Mouse (Mus musculus) midbrain, embryonic 16.5 days (tissue): ENCODE data around the gene Mgme1. TPM values are rescaled to one million over a fixed set of nuclear protein-coding genes. Genes with fewer than 3 reads are reported as not detected.

ENCODE experiments used
- ATAC-seq: fragments of 200-750 bp; cut with Nextera tagmentation; 2 replicates; pipeline ENCODE4 v1.8.0; 2017; ENCODE audit warnings: moderate TSS enrichment
- H3K27ac ChIP-seq: fragments of 300-500 bp; sonication (generic); 2 replicates; pipeline ENCODE4 v1.5.1; 2014; ENCODE audit warnings: mild to moderate bottlenecking, low read length, mixed read lengths
- H3K27me3 ChIP-seq: fragments of 300-500 bp; sonication (generic); 2 replicates; pipeline ENCODE4 v1.6.1; 2014; ENCODE audit warnings: low read depth, low read length, mixed read lengths; ENCODE audit not compliant: control insufficient read depth, insufficient read depth
- H3K36me3 ChIP-seq: fragments of 300-500 bp; sonication (generic); 2 replicates; pipeline ENCODE4 v1.6.1; 2014; ENCODE audit warnings: mild to moderate bottlenecking, low read length, moderate library complexity, mixed read lengths; ENCODE audit not compliant: control insufficient read depth, insufficient read depth
- H3K4me1 ChIP-seq: fragments of 300-500 bp; sonication (generic); 2 replicates; pipeline ENCODE4 v1.6.1; 2014; ENCODE audit warnings: mild to moderate bottlenecking, low read length, mixed read lengths; ENCODE audit not compliant: control insufficient read depth, insufficient read depth
- H3K4me2 ChIP-seq: fragments of 300-500 bp; sonication (generic); 2 replicates; pipeline ENCODE4 v1.6.1; 2014; ENCODE audit warnings: mild to moderate bottlenecking, low read length, mixed read lengths
- H3K4me3 ChIP-seq: fragments of 300-500 bp; sonication (generic); 2 replicates; pipeline ENCODE4 v1.5.1; 2014; ENCODE audit warnings: low read depth, mild to moderate bottlenecking, low read length, moderate library complexity, mixed read lengths
- H3K9ac ChIP-seq: fragments of 300-500 bp; sonication (generic); 2 replicates; pipeline ENCODE4 v1.6.1; 2014; ENCODE audit warnings: low read depth, low read length, mixed read lengths
- H3K9me3 ChIP-seq: fragments of 300-500 bp; sonication (generic); replicated peaks from 2 replicates; pipeline ENCODE4 v1.6.1; 2014; ENCODE audit warnings: mild to moderate bottlenecking, low read length, mixed read lengths; ENCODE audit not compliant: control insufficient read depth, poor library complexity, severe bottlenecking
- WGBS: fragments of 180-500 bp; shearing (Covaris S2); extraction: QIAGEN DNeasy Blood & Tissue Kit; methylation state at CpG from one replicate; pipeline ENCODE4 v1.1.7; 2014; 5-methylcytosine and 5-hydroxymethylcytosine counted together
- polyA plus RNA-seq: library from polyadenylated mRNA; unstranded; fragments of >200 nt; fragmentation: Nextera tagmentation; extraction: Ambion mirVana; gene quantifications from 2 replicates; pipeline ENCODE4 v1.2.1, GENCODE M21; 2015

Gene Mgme1
- polyA plus RNA-seq, 1 experiment from 2014 or later = 10.2 TPM

GRCm38 (mm10) chr2:144235776-144236175 is 34.7 kb upstream of the Mgme1 start:
- Histone ChIP-seq H3K36me3 (no peaks in the 10 kb centered on the region), H3K4me3 (no peak overlapping the region), H3K9me3 (peaks cover 3% of the 10 kb centered on the region), H3K27me3 (no peaks in the 10 kb centered on the region), H3K9ac (no peak overlapping the region), H3K4me2 (no peak overlapping the region), H3K27ac (no peak overlapping the region), H3K4me1 (no peaks in the 10 kb centered on the region)
- 74% methylated on average over 3 of the region's 3 CpGs for WGBS
- no peak for ATAC-seq

- no peak for ATAC-seq
- no peaks in the 10 kb centered on the region for H3K4me1 ChIP-seq
- H3K27me3 ChIP-seq = no peaks in the 10 kb centered on the region
- H3K9me3 ChIP-seq = peaks cover 3% of the 10 kb centered on the region
- H3K36me3 ChIP-seq = no peaks in the 10 kb centered on the region
- 0 out of 2 replicates have a peak overlapping the region, but pooled peaks have one; percentile 6 for H3K4me2 ChIP-seq
- H3K4me3 ChIP-seq = no peak overlapping the region
- 68% methylated on average over 9 of the region's 9 CpGs for WGBS
- H3K27ac ChIP-seq = no peak overlapping the region
- H3K9ac ChIP-seq = no peak overlapping the region
Observed at GRCm38 (mm10) chr2:144236791-144237584, 33.5 kb upstream of the Mgme1 start.

DNA sequence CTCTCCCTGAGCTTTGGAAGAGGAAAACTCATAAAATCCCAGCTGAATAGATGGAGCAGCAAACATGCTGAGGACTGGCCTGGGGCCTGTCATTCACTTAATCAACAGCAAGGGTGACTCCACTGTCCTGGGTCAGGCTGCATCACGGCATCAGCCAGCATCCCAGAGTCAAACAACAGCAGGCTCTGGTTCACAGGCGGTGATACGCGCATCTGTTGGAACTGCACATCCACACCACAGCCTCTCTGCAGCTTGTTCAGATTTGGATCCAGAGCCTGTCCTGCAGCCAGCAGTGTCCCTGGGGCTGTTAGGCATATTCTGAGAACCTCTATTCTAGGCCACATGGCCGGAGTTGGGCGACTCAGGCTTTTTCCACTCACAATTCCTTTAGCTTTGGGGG is 32.1 kb upstream of the Mgme1 start:
- no peaks in the 10 kb centered on the region for H3K27me3 ChIP-seq
- H3K36me3 ChIP-seq = no peaks in the 10 kb centered on the region
- peaks cover 3% of the 10 kb centered on the region for H3K9me3 ChIP-seq
- no peak overlapping the region for H3K4me2 ChIP-seq
- H3K27ac ChIP-seq = no peak overlapping the region
- H3K4me3 ChIP-seq = no peak overlapping the region
- H3K9ac ChIP-seq = no peak overlapping the region
- WGBS = 78% methylated on average over 6 of the region's 6 CpGs
- ATAC-seq = no peak
- H3K4me1 ChIP-seq = no peaks in the 10 kb centered on the region

DNA sequence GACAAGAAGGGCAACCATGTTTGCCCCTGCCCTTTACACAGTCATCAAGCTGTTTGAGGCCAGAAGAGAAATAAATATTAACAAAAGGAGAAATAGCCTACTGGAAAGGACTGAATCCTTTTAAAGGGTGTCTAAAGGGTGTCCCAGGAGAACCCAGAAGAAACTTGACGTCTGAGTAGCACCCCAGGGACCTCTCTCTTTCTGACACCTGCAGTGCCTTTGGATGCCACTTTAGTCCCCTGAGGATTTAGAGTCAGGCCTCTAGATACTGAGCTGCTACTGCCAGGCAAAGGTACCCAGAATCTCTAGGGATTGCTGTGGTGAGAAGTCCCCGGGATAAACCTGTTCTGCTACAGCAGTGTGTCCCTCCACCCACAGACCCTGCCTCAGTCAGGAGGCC is 31.1 kb upstream of the Mgme1 start:
- Histone ChIP-seq H3K4me1 (no peaks in the 10 kb centered on the region), H3K36me3 (no peaks in the 10 kb centered on the region), H3K9me3 (peaks cover 3% of the 10 kb centered on the region), H3K4me3 (no peak overlapping the region), H3K27ac (no peak overlapping the region), H3K9ac (no peak overlapping the region), H3K4me2 (no peak overlapping the region), H3K27me3 (no peaks in the 10 kb centered on the region)
- no peak for ATAC-seq
- 69% methylated on average over 2 of the region's 2 CpGs for WGBS

DNA sequence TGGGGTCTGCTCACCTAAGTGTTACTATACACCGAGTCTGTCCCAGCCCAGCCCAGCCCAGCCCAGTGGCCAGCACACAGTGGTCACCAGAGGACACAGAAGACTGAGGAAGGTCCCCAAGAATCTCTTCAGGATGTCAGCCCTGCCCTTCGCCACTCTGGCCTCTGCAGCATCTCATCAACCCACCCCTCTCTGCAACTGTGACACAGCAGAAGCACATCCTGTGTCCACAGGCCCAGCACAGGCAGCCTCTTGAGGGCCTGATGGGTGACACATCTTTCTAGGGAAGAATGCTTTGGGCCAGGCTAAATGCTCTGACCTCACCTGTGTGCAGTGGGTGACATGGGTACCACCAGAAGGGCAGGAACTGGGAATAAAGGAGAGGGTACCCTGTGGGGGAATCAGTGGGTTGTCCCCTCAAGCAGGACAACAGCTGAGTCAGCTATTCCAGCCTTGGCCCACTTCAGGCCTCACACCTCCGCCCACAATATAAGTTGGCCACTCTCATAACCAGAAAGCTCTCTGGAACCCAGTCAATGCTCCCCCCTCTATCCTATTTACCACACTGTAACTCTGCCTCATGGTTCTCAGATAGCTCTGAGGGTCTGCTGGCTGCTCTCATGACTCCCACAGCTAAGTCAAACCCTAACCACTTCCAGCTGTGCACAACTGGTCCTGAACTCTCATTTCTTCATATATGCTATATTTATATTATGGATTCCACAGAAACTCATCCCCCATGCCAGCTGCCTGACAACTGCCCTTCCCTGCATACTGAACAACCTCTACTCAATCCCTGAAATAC is 30.2 kb upstream of the Mgme1 start:
- Histone ChIP-seq H3K4me2 (no peak overlapping the region), H3K36me3 (no peaks in the 10 kb centered on the region), H3K27me3 (no peaks in the 10 kb centered on the region), H3K4me1 (no peaks in the 10 kb centered on the region), H3K27ac (no peak overlapping the region), H3K9me3 (no peaks in the 10 kb centered on the region), H3K4me3 (no peak overlapping the region), H3K9ac (no peak overlapping the region)
- no peak for ATAC-seq
- WGBS = 78% methylated on average over 3 of the region's 3 CpGs

GRCm38 (mm10) chr2:144245464-144245863 is 25.0 kb upstream of the Mgme1 start:
- H3K27me3 ChIP-seq = no peaks in the 10 kb centered on the region
- no peak overlapping the region for H3K4me2 ChIP-seq
- H3K4me3 ChIP-seq = no peak overlapping the region
- no peak overlapping the region for H3K9ac ChIP-seq
- H3K9me3 ChIP-seq = no peaks in the 10 kb centered on the region
- H3K36me3 ChIP-seq = peaks cover 11% of the 10 kb centered on the region; the same call in 1 of the 2 replicates
- H3K4me1 ChIP-seq = no peaks in the 10 kb centered on the region
- no peak for ATAC-seq
- WGBS = 72% methylated on average over 7 of the region's 7 CpGs
- H3K27ac ChIP-seq = no peak overlapping the region

DNA sequence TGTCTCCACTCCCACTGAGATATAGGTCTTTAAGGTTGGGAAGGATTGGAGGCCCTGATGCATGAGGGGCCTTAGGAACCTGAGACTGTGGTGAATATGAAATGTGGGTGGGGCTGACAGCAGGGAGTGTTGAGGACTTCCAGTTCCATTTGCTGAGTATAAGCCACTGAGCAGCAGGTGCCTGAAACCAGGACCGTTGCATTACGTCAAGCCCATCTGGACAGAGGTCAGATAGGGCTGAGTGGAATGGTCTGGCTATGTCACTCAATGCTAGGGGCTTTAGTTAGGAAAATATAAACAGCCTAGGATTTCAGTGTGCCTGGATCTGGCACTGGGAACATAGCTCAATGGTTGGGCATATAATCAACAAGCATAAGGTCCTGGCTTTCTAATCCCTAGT is 24.2 kb upstream of the Mgme1 start:
- no peaks in the 10 kb centered on the region for H3K4me1 ChIP-seq
- no peaks in the 10 kb centered on the region for H3K9me3 ChIP-seq
- H3K36me3 ChIP-seq = peaks cover 12% of the 10 kb centered on the region
- H3K9ac ChIP-seq = no peak overlapping the region
- no peaks in the 10 kb centered on the region for H3K27me3 ChIP-seq
- H3K4me2 ChIP-seq = no peak overlapping the region
- H3K4me3 ChIP-seq = no peak overlapping the region
- no peak for ATAC-seq
- 80% methylated on average over 2 of the region's 2 CpGs for WGBS
- H3K27ac ChIP-seq = no peak overlapping the region

- Histone ChIP-seq H3K27ac (no peak overlapping the region), H3K4me3 (no peak overlapping the region), H3K36me3 (peaks cover 16% of the 10 kb centered on the region), H3K4me1 (no peaks in the 10 kb centered on the region), H3K27me3 (no peaks in the 10 kb centered on the region), H3K4me2 (no peak overlapping the region), H3K9ac (no peak overlapping the region), H3K9me3 (no peaks in the 10 kb centered on the region)
- ATAC-seq = no peak
- 52% methylated on average over 5 of the region's 5 CpGs for WGBS
Observed at GRCm38 (mm10) chr2:144247337-144247978, 23.0 kb upstream of the Mgme1 start.
